Mouse (Mus musculus) hindlimb bud, embryonic 11.5 days (tissue): ENCODE results near the gene Dpp7.

ENCODE experiments used
- DNase-seq: peaks from one replicate; pipeline ENCODE4 v3.0.0-alpha.2; 2012; ENCODE audit warnings: low read depth, low spot score; ENCODE audit errors: extremely low spot score

Dpp7 gene

GRCm38 (mm10) chr2:25311491-25311891, 44.7 kb downstream of the Dpp7 start:
- DNase-seq: no peak

DNA sequence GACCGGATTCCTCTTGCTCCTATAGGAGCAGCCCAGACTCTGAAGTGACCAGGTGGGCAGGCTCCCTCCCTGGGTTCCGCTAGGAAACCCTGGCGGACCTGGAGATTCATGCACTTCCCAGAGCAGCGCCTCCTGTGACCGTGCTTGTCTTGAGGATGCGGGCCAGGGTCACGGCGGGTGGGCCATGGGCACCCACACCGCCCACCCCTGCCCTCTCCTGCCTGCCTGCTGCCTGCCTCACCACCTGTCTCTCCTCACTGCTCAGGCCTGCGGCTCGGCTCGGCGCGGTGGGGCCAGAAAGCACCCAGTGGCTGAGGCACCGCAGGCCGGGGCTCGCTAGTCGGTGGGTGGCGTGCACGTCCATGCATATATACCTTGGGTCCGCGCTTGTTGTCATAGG, 45.2 kb downstream of the Dpp7 start:
- no peak for DNase-seq

- DNase-seq: no peak
These were observed 46.0 kb downstream of the Dpp7 start for GRCm38 (mm10) chr2:25310180-25310579.

DNA sequence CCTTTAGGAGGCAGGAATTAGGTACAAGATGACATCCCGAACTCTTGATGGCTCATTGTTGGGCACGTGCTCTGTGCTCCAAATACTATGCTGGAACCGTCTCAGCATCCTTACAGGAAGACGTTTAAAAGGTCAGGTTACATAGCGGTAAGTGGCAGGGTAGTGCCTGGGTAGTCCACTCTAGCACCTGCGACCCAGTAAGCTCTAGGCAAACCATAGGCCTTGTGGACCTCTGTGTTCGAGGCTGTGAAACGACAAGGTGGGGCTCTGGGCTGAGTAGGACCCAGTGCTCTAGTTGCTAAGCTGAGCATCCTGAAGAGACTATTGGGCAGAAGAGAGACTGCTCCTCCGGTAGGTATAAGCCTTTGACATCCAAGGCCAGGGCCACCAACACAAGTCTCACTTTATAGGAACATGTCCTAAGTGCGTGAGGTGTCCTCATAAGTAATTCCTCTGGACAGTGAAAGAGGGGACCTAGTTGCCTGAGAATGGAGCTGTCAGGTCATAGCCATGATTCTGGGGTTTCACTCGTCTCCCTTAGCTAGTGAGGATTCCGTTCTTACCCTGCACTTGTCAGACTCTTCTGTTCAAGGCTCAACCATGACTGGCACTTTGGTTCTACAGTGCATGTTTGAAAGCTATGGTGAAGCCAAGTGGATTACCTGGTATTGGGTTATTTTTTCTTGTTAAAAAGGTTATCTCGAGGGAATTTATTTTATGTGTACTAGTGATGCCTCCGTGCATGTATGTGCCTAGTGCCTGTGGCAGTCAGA, 50.4 kb downstream of the Dpp7 start:
- DNase-seq: no peak

- DNase-seq: no peak
These were observed 51.3 kb downstream of the Dpp7 start for GRCm38 (mm10) chr2:25304657-25305541.

DNA sequence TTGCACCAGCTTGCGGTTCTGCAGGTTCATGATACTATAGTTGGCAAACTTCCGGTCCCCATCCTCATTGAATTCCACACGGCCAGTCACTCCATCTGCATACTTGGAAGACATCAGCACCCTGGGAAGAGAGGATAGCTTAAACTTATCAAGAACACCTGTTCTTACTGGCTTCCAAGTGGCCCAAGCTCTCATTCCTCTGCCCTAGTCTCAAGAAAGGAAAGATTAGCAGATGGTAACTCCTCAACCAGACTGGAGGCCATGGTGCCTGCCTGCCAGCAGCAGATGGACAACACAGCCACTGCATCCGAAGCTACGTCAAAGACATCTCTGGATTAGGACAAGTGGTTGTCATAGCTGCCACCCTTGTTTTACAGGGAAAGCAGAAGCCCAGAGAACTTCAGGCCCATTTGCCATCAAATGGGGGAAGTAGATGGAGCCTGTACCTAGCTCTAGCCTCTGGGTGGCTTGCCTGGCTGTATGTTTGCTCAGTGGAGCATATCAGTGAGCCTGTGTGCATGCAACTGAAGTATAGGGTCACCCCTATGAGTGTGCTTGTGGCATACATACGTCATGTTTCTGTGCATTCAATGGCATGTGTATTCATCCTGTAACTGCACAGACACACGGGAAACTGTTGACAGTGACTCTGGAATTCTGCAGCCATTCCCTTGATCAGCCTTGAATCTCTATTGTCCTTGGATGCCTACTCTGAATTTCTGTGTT, 52.1 kb downstream of the Dpp7 start:
- no peak for DNase-seq

DNA sequence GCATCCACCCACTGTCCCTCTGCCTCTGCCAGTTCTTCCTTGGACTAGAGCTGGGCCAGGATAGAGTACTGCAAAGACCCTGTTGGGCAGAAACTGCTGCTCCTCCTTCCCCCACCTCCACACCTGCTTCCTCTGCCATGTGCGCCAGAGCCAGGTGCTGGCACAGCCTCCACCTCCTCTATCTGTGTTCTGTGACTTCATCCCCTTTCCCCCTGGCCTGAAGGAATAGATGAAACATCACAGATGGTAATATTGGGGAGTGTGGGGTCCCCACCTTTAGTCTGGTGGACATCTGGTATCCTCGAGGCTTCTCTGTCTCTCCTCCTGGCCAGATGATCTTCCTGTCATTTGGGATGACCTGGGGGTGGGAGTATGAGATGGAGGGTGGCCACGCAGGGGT, 52.7 kb downstream of the Dpp7 start:
- no peak for DNase-seq
